Comparison of ENCODE assay signal across 8 mouse cellular contexts in the genomic region with DNA sequence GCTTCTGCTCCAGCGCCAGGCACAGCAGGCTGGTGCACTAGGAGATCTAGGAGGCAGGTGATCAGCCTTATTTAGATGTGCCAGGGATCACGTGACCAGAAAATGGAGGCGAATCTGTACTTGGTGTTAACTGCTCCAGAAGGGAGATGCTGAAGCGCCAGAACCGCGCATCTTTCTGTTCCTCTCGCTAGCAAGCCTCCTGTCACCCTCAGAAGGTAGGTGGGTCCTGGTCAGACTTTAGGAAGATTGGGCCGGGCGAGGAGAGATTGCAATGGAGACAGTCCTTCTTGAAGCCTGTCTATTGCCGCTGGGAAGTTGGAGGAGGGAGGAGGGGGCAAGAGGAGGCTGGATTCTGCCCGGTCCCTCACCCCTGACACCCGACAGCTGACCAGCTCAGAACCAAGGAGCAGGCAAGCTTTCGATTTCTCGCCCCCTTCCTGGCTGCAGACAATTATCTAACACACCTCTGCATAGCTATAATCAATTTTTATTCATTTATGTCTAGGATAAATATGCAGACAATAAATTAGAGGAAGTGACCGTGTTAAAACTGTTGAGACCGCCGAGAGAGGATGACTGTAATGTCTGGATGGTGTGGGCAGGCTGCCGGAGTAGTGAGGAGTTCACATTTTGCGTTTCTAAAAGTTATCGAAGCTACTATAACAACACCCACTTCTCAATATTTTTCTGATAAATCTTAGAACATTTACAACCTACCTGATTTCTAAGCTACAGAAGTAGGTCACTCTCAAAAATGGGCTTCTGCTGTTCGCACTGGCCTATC.
DNase-seq lines count a peak whose midpoint lies in the region; ATAC-seq and TF ChIP-seq lines count a peak whose summit lies in the region.

No protein-coding gene starts in this region.

- no peak overlapping the region for H3K27ac ChIP-seq in heart, postnatal 0 days (ENCODE audit: low read depth)
- no peak overlapping the region for H3K27ac ChIP-seq in liver, postnatal 0 days (ENCODE audit: low read depth)

- H3K27me3 ChIP-seq in heart, postnatal 0 days (ENCODE audit: control insufficient read depth, insufficient read depth, low read length), result no peaks in the 10 kb centered on the region
- H3K27me3 ChIP-seq in liver, postnatal 0 days (ENCODE audit: insufficient read depth, low read length), result peaks cover 7% of the 10 kb centered on the region; the same call in 1 of the 2 replicates

- H3K9me3 ChIP-seq in heart, postnatal 0 days (replicated peaks; ENCODE audit: control insufficient read depth, low read length), result no peaks in the 10 kb centered on the region
- no peaks in the 10 kb centered on the region for H3K9me3 ChIP-seq in liver, postnatal 0 days (ENCODE audit: low read length)

- 12% methylated on average over 21 of the region's 21 CpGs for WGBS in lung, adult 2 months
- WGBS in heart, postnatal 0 days, result 14% methylated on average over 21 of the region's 21 CpGs
- 7% methylated on average over 21 of the region's 21 CpGs for WGBS in liver, postnatal 0 days (ENCODE audit: insufficient replicate concordance)

- H3K4me3 ChIP-seq in lung, adult 2 months (replicated peaks; ENCODE audit: extremely low read depth, low read depth, low read length), result peak overlapping the region; percentile 36
- H3K4me3 ChIP-seq in heart, postnatal 0 days (ENCODE audit: low read depth, low read length), result peak overlapping the region; percentile 53
- peak overlapping the region; percentile 36 for H3K4me3 ChIP-seq in liver, postnatal 0 days (ENCODE audit: low read depth, low read length)

- no peak for DNase-seq in lung, adult 2 months
- DNase-seq in lung, postnatal 25 days (ENCODE audit: low spot score), result no peak
- peak; percentile 75 for DNase-seq in embryo, embryonic 11 days
- DNase-seq in heart, postnatal 0 days (ENCODE audit: low spot score), result peak; percentile 76
- peak; percentile 72 for DNase-seq in layer of hippocampus, adult 11-12 months (ENCODE audit: low spot score)
- DNase-seq in liver, postnatal 0 days, result no peak
- DNase-seq in right cerebral cortex, postnatal 25 days, result peak; percentile 76
- no peak for DNase-seq in adrenal gland, adult 8-10 months

- TF ChIP-seq POLR2A in lung, adult 2 months (IDR thresholded peaks at IDR 0.05; ENCODE audit: borderline replicate concordance, extremely low read depth, low read depth, low read length), result no peak

- no peak for TF ChIP-seq EP300 in heart, postnatal 0 days (IDR thresholded peaks at IDR 0.05; ENCODE audit: low read depth)
- TF ChIP-seq EP300 in liver, postnatal 0 days (IDR thresholded peaks at IDR 0.05; ENCODE audit: low read depth), result no peak

- H3K9ac ChIP-seq in heart, postnatal 0 days (replicated peaks; ENCODE audit: low read depth, low read length), result 0 out of 2 replicates have a peak overlapping the region, but pooled peaks have one; percentile 41
- no peak overlapping the region for H3K9ac ChIP-seq in liver, postnatal 0 days (replicated peaks)

- no peaks in the 10 kb centered on the region for H3K36me3 ChIP-seq in heart, postnatal 0 days (replicated peaks; ENCODE audit: control insufficient read depth, insufficient read depth, low read length)
- no peaks in the 10 kb centered on the region for H3K36me3 ChIP-seq in liver, postnatal 0 days (replicated peaks; ENCODE audit: insufficient read depth, low read length)

- peak; percentile 86 for ATAC-seq in heart, postnatal 0 days (ENCODE audit: insufficient read depth, low read depth)
- no peak for ATAC-seq in liver, postnatal 0 days

- TF ChIP-seq CTCF in lung, adult 2 months (IDR thresholded peaks at IDR 0.05; ENCODE audit: insufficient read depth, low read length), result no peak
- no peak for TF ChIP-seq CTCF in heart, postnatal 0 days (IDR thresholded peaks at IDR 0.05; ENCODE audit: low read depth)
- TF ChIP-seq CTCF in liver, postnatal 0 days (IDR thresholded peaks at IDR 0.05; ENCODE audit: low read depth), result no peak

- H3K4me1 ChIP-seq in lung, adult 2 months (ENCODE audit: control insufficient read depth, insufficient read depth, low read length), result no peaks in the 10 kb centered on the region
- no peaks in the 10 kb centered on the region for H3K4me1 ChIP-seq in heart, postnatal 0 days (ENCODE audit: control insufficient read depth, insufficient read depth)
- no peaks in the 10 kb centered on the region; the same call in 1 of the 2 replicates for H3K4me1 ChIP-seq in liver, postnatal 0 days (ENCODE audit: insufficient read depth)

- peak overlapping the region; percentile 80 for H3K4me2 ChIP-seq in heart, postnatal 0 days (ENCODE audit: low read depth, low read length)
- peak overlapping the region; percentile 67 for H3K4me2 ChIP-seq in liver, postnatal 0 days (ENCODE audit: low read depth, low read length)

Comparison
In these comparisons a context has a peak if more than half of its experiments do, and no peak if none do; other contexts are left out.
1. DNase-seq: peak in embryo, embryonic 11 days (single experiment), heart, postnatal 0 days (single experiment), layer of hippocampus, adult 11-12 months (single experiment) and right cerebral cortex, postnatal 25 days (single experiment); none in lung, adult 2 months (single experiment), lung, postnatal 25 days (single experiment), liver, postnatal 0 days (single experiment) and adrenal gland, adult 8-10 months (single experiment).
2. Peak in every context shown above with its lines, with median percentiles within 50 percentile points of each other: H3K4me3 ChIP-seq.